Comparison of ENCODE assay signal across 9 mouse cellular contexts in the genomic region with DNA sequence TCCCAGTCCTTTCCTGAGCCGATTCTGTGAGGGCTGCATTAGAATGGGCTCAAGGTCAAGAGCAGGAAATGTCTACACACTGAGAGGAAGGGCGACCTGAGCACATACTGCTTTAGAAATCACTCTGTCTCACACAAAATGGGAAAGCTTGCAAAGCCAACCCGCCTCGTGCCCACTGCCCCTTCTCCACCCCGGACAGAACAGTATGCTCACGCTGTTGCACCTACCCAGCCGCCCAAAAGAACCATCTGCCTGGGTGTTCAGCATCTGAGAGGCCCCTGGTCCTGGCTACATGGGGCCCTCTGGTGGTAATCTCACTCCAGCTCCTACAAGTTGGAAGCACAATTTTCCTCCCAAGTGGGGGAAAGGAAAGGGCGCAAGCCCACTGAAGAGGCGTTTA. TPM values are rescaled to one million over a fixed set of nuclear protein-coding genes. Genes with fewer than 3 reads are reported as not detected.
DNase-seq lines count a peak whose midpoint lies in the region; ATAC-seq and TF ChIP-seq lines count a peak whose summit lies in the region.
"Had no signal": no experiment of that assay in that cellular context is flagged by ENCODE, and none has a peak within 500 bp of the region (broad histone marks: within the 10 kb centered on the region; RNA-seq: fewer than 3 reads in every experiment).

No protein-coding gene starts in this region.

- H3K4me1 ChIP-seq in lung, embryonic 14.5 days (ENCODE audit: insufficient read depth) = no peaks in the 10 kb centered on the region
- no peaks in the 10 kb centered on the region for H3K4me1 ChIP-seq in hindbrain, embryonic 10.5 days (replicated peaks)
- H3K4me1 ChIP-seq in neural tube, embryonic 13.5 days (replicated peaks) = no peaks in the 10 kb centered on the region; the same call in 1 of the 2 replicates
- no peaks in the 10 kb centered on the region for H3K4me1 ChIP-seq in intestine, embryonic 16.5 days (ENCODE audit: control insufficient read depth, insufficient read depth, low read length)
- H3K4me1 ChIP-seq: heart, embryonic 15.5 days had no signal

- H3K36me3 ChIP-seq in lung, embryonic 14.5 days (ENCODE audit: insufficient read depth) = no peaks in the 10 kb centered on the region
- peaks cover 14% of the 10 kb centered on the region for H3K36me3 ChIP-seq in hindbrain, embryonic 10.5 days
- H3K36me3 ChIP-seq in neural tube, embryonic 13.5 days = peaks cover 68% of the 10 kb centered on the region
- H3K36me3 ChIP-seq in intestine, embryonic 16.5 days (ENCODE audit: control insufficient read depth, insufficient read depth, low read length) = no peaks in the 10 kb centered on the region
- H3K36me3 ChIP-seq: heart, embryonic 15.5 days had no signal

- H3K27ac ChIP-seq in lung, embryonic 14.5 days (ENCODE audit: low read depth) = no peak overlapping the region
- H3K27ac ChIP-seq in hindbrain, embryonic 10.5 days = no peak overlapping the region
- no peak overlapping the region for H3K27ac ChIP-seq in neural tube, embryonic 13.5 days (replicated peaks)
- H3K27ac ChIP-seq in intestine, embryonic 16.5 days (ENCODE audit: low read length) = no peak overlapping the region
- H3K27ac ChIP-seq: heart, embryonic 15.5 days had no signal

- no peak overlapping the region for H3K4me2 ChIP-seq in lung, embryonic 14.5 days
- H3K4me2 ChIP-seq in neural tube, embryonic 13.5 days = no peak overlapping the region
- no peak overlapping the region for H3K4me2 ChIP-seq in intestine, embryonic 16.5 days (ENCODE audit: low read depth, low read length)
- H3K4me2 ChIP-seq: heart, embryonic 15.5 days had no signal

- peak; percentile 50 for DNase-seq in lung, embryonic 14.5 days
- no peak for DNase-seq in lung, adult 18-20 months
- DNase-seq in cerebellum, postnatal 36 days = peak; percentile 61 to 65
- peak; percentile 53 for DNase-seq in hindbrain, embryonic 10.5 days (ENCODE audit: low spot score)
- peak; percentile 63 for DNase-seq in left cerebral cortex, adult 11 months (ENCODE audit: low spot score)
- no peak for DNase-seq in yolk sac, embryonic 10.5 days (ENCODE audit: low spot score)

- no peaks in the 10 kb centered on the region for H3K9me3 ChIP-seq in lung, embryonic 14.5 days (ENCODE audit: low read depth, low read length)
- no peaks in the 10 kb centered on the region for H3K9me3 ChIP-seq in hindbrain, embryonic 10.5 days
- no peaks in the 10 kb centered on the region for H3K9me3 ChIP-seq in neural tube, embryonic 13.5 days
- no peaks in the 10 kb centered on the region for H3K9me3 ChIP-seq in intestine, embryonic 16.5 days (ENCODE audit: control insufficient read depth, low read length)
- H3K9me3 ChIP-seq: heart, embryonic 15.5 days had no signal

- H3K27me3 ChIP-seq in lung, embryonic 14.5 days (ENCODE audit: insufficient read depth, low read length) = no peaks in the 10 kb centered on the region
- no peaks in the 10 kb centered on the region for H3K27me3 ChIP-seq in hindbrain, embryonic 10.5 days (ENCODE audit: insufficient read depth, poor library complexity, severe bottlenecking)
- H3K27me3 ChIP-seq in neural tube, embryonic 13.5 days = no peaks in the 10 kb centered on the region
- no peaks in the 10 kb centered on the region for H3K27me3 ChIP-seq in intestine, embryonic 16.5 days (replicated peaks; ENCODE audit: control insufficient read depth, insufficient read depth, low read length)
- H3K27me3 ChIP-seq: heart, embryonic 15.5 days had no signal

- H3K9ac ChIP-seq in lung, embryonic 14.5 days = no peak overlapping the region
- H3K9ac ChIP-seq in neural tube, embryonic 13.5 days = no peak overlapping the region
- no peak overlapping the region for H3K9ac ChIP-seq in intestine, embryonic 16.5 days (ENCODE audit: low read depth, low read length)
- H3K9ac ChIP-seq: heart, embryonic 15.5 days had no signal

- peak; percentile 53 for TF ChIP-seq CTCF in lung, embryonic 14.5 days (IDR thresholded peaks at IDR 0.05; ENCODE audit: low read depth)

- H3K4me3 ChIP-seq in lung, embryonic 14.5 days (ENCODE audit: low read depth, low read length) = no peak overlapping the region
- H3K4me3 ChIP-seq in hindbrain, embryonic 10.5 days = no peak overlapping the region
- H3K4me3 ChIP-seq in neural tube, embryonic 13.5 days = no peak overlapping the region
- H3K4me3 ChIP-seq in intestine, embryonic 16.5 days (ENCODE audit: low read length) = no peak overlapping the region
- H3K4me3 ChIP-seq: heart, embryonic 15.5 days had no signal

- WGBS in lung, embryonic 14.5 days = 27% methylated on average over 9 of the region's 9 CpGs
- 36% methylated on average over 9 of the region's 9 CpGs for WGBS in hindbrain, embryonic 10.5 days
- WGBS in neural tube, embryonic 13.5 days = 36% methylated on average over 9 of the region's 9 CpGs
- WGBS in intestine, embryonic 16.5 days = 30% methylated on average over 9 of the region's 9 CpGs

- ATAC-seq in lung, embryonic 14.5 days (ENCODE audit: insufficient read depth) = no peak
- ATAC-seq in neural tube, embryonic 13.5 days (ENCODE audit: low read depth) = 0 out of 2 replicates have a peak, but pooled peaks have one; percentile 67
- no peak for ATAC-seq in intestine, embryonic 16.5 days

RNA-seq across cellular contexts. Expression of gene B3gat1, which starts 26.6 kb away (rescaled TPM):
- polyA plus RNA-seq in lung, embryonic 14.5 days (2014; fragmentation: Nextera tagmentation; extraction: Ambion mirVana) = 0.26 and 0.41 TPM in 2 replicates
- 2.1 and 6.8 TPM in 2 replicates for polyA plus RNA-seq in hindbrain, embryonic 10.5 days (2016; fragmentation: Nextera tagmentation; extraction: Ambion mirVana)
- polyA plus RNA-seq in neural tube, embryonic 13.5 days (2015; fragmentation: Nextera tagmentation; extraction: Ambion mirVana) = 29.6 and 31.6 TPM in 2 replicates
- polyA plus RNA-seq in intestine, embryonic 16.5 days (2015; fragmentation: Nextera tagmentation; extraction: Ambion mirVana) = 0.06 and 0.15 TPM in 2 replicates
- polyA plus RNA-seq: heart, embryonic 15.5 days had no signal

RNA-seq across cellular contexts. Expression of gene Glb1l2, which starts 46.2 kb away (rescaled TPM):
- polyA plus RNA-seq in lung, embryonic 14.5 days (2014; fragmentation: Nextera tagmentation; extraction: Ambion mirVana) = 8.0 and 10.9 TPM in 2 replicates
- 4.2 and 5.9 TPM in 2 replicates for polyA plus RNA-seq in hindbrain, embryonic 10.5 days (2016; fragmentation: Nextera tagmentation; extraction: Ambion mirVana)
- 1.7 and 1.8 TPM in 2 replicates for polyA plus RNA-seq in neural tube, embryonic 13.5 days (2015; fragmentation: Nextera tagmentation; extraction: Ambion mirVana)
- polyA plus RNA-seq in intestine, embryonic 16.5 days (2015; fragmentation: Nextera tagmentation; extraction: Ambion mirVana) = 1.3 and 1.4 TPM in 2 replicates

Comparison
In these comparisons a context has a peak if more than half of its experiments do, and no peak if none do; other contexts are left out.
1. DNase-seq: peak in lung, embryonic 14.5 days (single experiment), cerebellum, postnatal 36 days (2 of 2), hindbrain, embryonic 10.5 days (single experiment) and left cerebral cortex, adult 11 months (single experiment); none in lung, adult 18-20 months (0 of 2) and yolk sac, embryonic 10.5 days (single experiment).